Mouse (Mus musculus) ovary, adult 18-20 months (tissue): ENCODE measurements around the gene Lsm14b.

Source experiments
- DNase-seq: peaks from one replicate; pipeline ENCODE4 v3.0.0; 2022; ENCODE audit warnings: low spot score, mixed read lengths

Lsm14b gene

DNA sequence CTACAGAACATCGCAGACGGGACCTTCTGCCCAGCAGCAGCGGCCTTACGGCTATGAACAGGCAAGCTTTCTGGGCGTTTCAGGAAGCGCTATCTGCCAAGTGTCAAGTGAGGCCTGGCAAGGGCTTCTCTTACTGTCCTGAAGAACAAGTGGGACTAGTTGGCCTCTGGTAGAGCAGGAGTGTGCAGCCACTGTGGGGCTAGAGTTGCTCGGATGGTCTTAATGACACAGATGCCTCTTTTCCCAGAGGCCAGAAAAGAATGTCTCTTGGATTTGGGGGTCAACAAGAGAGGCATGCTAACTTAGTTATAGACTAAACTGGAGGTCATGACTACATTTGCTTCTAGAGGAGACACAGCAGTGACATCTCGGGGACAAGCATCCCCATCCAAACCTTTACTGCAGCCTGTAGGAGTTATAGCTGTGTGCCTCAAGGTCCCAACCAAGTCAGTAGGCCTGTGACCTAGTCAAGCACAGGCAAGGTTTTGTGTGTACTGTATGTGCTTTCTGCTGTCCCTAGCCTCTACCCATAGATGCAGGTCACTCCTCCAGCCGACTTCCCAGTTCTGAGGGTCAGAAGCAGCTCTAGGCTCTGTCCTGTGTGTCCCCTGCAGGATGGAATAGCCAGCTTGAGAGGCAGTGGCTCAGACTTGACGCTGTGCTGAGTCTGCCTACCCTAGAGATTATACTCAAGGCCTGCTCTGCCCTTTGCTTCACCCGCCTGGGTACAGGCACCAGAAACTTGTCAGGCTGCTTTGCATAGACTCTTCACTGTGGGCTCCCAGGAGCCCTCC is 38.7 kb downstream of the Lsm14b start:
- DNase-seq, result no peak

DNA sequence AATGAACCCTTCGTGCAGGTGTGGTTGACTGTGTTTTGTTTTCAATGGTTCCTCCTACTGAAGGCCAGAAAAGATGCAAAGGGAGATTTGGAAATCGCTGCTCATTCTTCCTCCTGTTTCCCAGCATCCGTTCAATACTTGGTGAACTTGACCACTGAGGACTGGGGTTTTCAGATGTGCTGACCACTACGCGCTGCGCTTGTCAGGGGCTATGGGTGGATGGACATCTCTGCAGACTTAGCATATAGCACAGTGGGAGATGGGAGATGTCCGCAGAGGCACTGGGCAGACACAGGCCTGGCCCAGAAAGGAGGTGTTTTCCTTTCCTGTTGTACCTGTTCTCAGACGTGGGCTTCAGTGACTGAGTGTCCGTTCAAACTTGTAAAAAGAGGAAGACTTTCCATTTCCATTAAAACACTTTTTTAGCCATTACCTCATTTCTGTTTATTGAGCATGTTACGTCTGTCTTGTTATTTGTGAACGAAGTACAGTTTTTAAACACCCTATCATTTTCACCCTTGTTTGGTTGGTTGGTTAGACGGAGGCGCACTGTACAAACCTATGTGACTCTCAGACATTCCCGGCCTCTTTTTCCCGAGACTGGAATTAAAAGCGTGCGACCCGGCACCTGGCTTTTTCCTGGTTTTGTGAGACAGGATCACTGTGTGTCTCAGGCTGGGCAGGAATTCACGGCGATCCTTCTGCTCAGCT is 45.1 kb downstream of the Lsm14b start:
- no peak for DNase-seq

DNA sequence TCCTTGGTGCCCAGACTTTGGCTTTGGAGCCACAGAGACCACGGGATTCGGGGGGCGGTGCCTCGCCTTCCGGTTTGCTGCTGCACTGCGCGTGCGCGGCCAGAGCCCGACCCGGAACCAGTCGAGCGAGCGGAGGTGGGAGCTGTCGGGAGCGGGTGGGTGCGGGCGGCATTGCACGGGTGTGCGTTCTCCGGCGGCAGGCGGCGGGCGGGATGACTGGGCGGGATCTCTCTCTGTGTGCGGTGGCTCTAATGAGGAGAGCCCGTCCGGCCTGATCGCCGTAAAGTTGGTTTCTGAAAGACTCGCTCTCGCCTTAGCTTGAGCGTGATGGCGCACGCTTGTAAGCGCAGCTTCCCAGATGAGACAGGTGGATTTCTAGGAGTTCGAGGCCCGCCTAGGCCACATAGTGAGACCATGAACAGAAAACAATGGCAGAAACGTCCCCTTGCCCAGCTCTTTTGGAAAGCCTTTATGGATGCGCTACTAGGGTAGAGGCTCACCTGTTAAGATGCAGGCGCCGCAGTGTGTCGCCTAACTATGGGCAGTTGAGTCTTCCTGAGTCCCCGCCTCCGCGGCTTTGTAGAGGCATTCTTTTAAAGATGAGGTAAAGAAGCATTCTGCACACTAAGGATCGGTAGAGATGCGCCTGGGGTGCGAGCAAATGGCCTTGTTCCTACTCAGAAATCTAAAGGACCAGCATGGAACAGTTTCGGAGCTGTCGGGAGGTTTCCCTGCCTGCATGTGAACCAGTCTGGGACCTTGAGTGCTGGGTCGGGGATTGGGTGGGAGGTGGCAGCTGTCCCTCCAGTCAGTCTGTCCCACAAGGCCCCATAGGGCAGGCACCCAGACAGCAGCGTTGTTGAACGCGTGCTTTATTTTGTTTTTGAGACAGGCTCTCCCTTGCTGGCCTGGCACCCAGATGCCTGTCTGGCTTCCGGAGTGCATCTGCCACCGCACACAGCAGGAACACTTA is 46.0 kb downstream of the Lsm14b start, which contains the start of gene Mtg2:
TSS of gene Mtg2 (plus strand) at position 108 of the 973 bp plus-strand sequence.
- DNase-seq, result peak; percentile 89

DNA sequence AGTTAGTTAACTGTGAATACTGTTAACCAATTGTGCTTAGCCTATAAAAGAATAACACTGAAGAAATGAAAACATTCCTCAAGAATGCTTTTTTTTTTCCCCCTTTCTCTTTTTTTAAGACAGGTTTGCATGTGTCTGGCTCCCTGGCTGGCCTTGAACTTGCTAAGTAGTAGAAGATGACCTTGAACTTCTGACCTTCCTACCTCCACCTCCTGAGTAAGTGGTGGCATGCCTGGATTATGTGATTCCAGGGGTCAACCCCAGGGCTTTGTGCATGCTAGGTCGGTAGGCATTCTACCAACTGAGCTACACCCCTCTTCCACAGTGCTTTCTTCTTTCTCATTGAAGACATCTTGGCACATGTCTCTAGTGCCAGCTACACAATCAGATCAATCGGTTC is 46.9 kb downstream of the Lsm14b start:
- no peak for DNase-seq

DNA sequence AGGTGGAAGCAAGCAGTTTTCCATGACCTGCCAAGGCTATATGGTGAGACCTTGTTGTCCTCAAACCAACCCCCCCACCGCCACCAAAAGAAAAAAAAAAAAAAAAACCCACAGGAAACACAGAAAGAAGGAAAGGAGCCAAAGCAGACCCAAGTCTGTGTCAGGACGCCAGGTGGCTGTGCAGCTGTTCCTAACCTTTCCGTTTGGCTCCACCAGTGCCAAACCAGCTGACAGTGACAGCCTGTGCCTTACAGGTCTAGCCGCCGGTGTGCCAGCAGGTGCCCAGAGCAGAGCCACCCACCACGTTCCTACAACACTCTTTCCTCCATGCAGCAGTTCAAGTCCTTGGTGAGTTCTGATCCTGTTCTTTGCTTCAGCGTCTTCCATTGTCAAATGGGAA is 48.1 kb downstream of the Lsm14b start:
- no peak for DNase-seq

DNA sequence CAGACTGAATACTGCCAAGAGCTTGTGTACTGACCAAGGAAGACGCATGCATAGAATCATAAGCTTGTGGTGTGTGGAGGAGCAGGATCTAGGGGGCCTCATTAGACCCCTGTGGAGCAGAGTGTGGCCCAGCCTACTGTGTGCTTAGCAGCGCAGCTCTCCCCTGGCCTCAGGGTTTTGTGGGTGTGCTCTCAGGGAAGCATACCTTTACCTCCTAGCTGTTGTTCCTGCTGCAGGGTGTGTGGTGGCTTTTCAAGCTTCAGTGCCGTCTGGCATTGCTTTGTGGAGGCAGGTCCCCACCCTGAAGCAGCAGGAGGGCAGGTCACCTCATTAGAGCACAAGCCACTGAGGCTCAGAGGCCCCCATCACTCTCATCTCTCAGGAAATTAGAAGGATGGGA is 52.8 kb downstream of the Lsm14b start:
- DNase-seq, result no peak

DNA sequence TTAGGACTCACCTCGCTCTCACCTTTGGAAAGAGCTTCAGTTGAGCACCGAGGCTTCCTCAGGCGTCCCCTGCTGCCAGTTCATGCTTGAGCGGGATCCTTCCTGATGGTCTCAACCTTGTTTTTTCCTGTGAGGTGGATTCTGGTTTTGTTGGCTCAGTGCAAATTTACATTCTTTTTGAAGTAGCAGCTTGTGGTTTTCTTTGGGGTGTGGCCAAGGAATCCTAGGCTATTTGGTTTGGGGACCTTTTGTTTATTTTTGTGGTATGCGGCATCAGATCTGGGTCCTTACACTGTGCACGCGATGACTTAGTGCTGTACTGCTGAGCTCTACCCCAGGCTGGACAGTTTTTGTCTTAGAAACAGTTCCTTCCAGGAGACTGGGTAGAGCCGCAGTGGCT is 55.9 kb downstream of the Lsm14b start:
- no peak for DNase-seq

DNA sequence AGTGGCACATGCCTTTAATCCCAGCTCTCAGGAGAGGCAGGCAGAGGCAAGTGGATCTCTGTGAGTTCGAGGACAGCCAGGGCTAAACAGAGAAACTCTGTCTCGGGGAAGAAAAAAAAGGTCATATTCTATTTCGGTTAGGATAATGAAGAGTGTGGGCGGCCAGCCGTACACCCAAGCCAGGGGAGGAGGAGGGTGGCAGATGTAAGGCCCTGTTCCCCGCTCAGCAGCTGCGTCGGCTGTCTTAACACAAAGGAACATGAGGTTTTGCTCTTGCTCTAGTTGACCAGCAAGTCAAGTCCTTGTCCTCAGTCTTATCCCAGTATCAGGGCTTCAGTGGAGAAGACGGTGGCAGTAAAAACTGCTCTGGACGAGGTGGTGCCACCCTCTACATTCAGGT is 58.3 kb downstream of the Lsm14b start:
- DNase-seq, result no peak

DNA sequence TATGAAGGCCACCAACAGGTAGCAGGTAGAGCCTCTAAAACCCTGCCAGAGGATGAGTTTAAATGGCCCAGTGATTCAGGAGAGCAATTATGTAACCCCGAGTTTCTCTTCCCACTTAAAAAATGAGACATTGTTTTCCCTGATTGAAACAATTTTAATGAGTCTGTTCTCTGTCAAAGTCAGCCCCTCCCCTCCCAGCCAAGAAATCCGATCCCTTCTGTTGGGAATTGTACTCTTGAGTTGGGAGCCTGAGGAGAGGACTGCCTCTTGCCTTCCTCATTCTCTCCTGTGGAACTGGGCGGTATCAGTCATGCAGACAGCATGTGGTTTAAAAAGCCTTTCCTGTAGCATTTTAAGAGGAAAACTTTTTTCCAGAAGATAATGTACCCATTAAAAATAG is 59.8 kb downstream of the Lsm14b start:
- no peak for DNase-seq
